Mouse (Mus musculus) hindbrain, embryonic 14.5 days (tissue): ENCODE measurements around the gene Klhl11. TPM values are rescaled to one million over a fixed set of nuclear protein-coding genes. Genes with fewer than 3 reads are reported as not detected.

Experiments used
- microRNA-seq: library from miRNA; unstranded; fragments of <30 nt; microRNA quantifications from one replicate; pipeline ENCODE4, GENCODE M21; 2016
- polyA plus RNA-seq: library from polyadenylated mRNA; unstranded; fragments of >200 nt; fragmentation: Nextera tagmentation; extraction: Ambion mirVana; gene quantifications from 2 replicates; pipeline ENCODE4 v1.2.1, GENCODE M21; 2014

Gene Klhl11
- polyA plus RNA-seq, 1 experiment from 2014 or later, result 15.6 TPM

Small RNA genes within 50 kb of the gene (microRNA-seq; reads per million reads assigned to microRNA genes)
- not detected for gene Gm27374
- 0.81 reads per million for gene Mir7116

Other genes with a start within 250 kb of the Klhl11 start
- not detected in 2 replicates for gene Krt16, start 223.8 kb downstream of the Klhl11 start, polyA plus RNA-seq
- gene Krt17, start 211.7 kb downstream of the Klhl11 start, polyA plus RNA-seq, result 0.13 and 0.16 TPM in 2 replicates
- gene Krt42, start 202.9 kb downstream of the Klhl11 start, polyA plus RNA-seq, result not detected in 2 replicates
- 1,239 and 1,372 TPM in 2 replicates for gene Eif1, start 152.9 kb downstream of the Klhl11 start, polyA plus RNA-seq
- gene Gast, start 138.3 kb downstream of the Klhl11 start, polyA plus RNA-seq, result 0.50 TPM in 1 of 2 replicates, not detected in the other
- gene Hap1, start 116.6 kb downstream of the Klhl11 start, polyA plus RNA-seq, result 105 and 137 TPM in 2 replicates
- 59.6 and 60.2 TPM in 2 replicates for gene Jup, start 75.0 kb downstream of the Klhl11 start, polyA plus RNA-seq
- gene P3h4, start 57.9 kb downstream of the Klhl11 start, polyA plus RNA-seq, result 19.1 and 20.4 TPM in 2 replicates
- 22.7 and 24.7 TPM in 2 replicates for gene Fkbp10, start 57.0 kb downstream of the Klhl11 start, polyA plus RNA-seq
- 98.5 and 101 TPM in 2 replicates for gene Nt5c3b, start 30.9 kb downstream of the Klhl11 start, polyA plus RNA-seq
- 0.52 and 0.74 TPM in 2 replicates for gene Klhl10, start 30.8 kb downstream of the Klhl11 start, polyA plus RNA-seq
- 224 and 244 TPM in 2 replicates for gene Acly, start 55.3 kb upstream of the Klhl11 start, polyA plus RNA-seq
- gene Ttc25, start 72.9 kb upstream of the Klhl11 start, polyA plus RNA-seq, result 2.0 and 2.7 TPM in 2 replicates
- 47.2 and 53.3 TPM in 2 replicates for gene Cnp, start 102.2 kb upstream of the Klhl11 start, polyA plus RNA-seq
- gene Nkiras2, start 146.5 kb upstream of the Klhl11 start, polyA plus RNA-seq, result 103 TPM in 2 replicates
- gene Dnajc7, start 147.4 kb upstream of the Klhl11 start, polyA plus RNA-seq, result 91.0 and 91.6 TPM in 2 replicates
- gene Zfp385c, start 219.7 kb upstream of the Klhl11 start, polyA plus RNA-seq, result 0.20 and 0.31 TPM in 2 replicates
- gene Dhx58, start 231.5 kb upstream of the Klhl11 start, polyA plus RNA-seq, result 0.85 and 1.7 TPM in 2 replicates
- 57.8 and 64.1 TPM in 2 replicates for gene Kat2a, start 239.7 kb upstream of the Klhl11 start, polyA plus RNA-seq
- not detected in 2 replicates for gene Hspb9, start 241.1 kb upstream of the Klhl11 start, polyA plus RNA-seq